Mouse (Mus musculus): ENCODE results near the gene Metrn.

Metrn gene

GRCm38 (mm10) chr17:25831451-25832281, 34.7 kb upstream of the Metrn start:
- DNase-seq (ENCODE audit: low read depth in 2 of 2, low spot score in 2 of 2), result no peak

- no peak for DNase-seq (ENCODE audit: low read depth in 2 of 2, low spot score in 2 of 2)
These were observed 34.0 kb upstream of the Metrn start for GRCm38 (mm10) chr17:25830806-25831431.

GRCm38 (mm10) chr17:25830200-25830753, 33.3 kb upstream of the Metrn start:
- DNase-seq (ENCODE audit: low read depth in 2 of 2, low spot score in 2 of 2), result no peak

- DNase-seq (ENCODE audit: low read depth in 2 of 2, low spot score in 2 of 2), result no peak
These were observed 32.7 kb upstream of the Metrn start for GRCm38 (mm10) chr17:25829558-25830017.

- peak; percentile 47 to 61 for DNase-seq (ENCODE audit: low read depth in 2 of 2, low spot score in 2 of 2)
These were observed 32.0 kb upstream of the Metrn start, which contains the start of gene Jmjd8 for GRCm38 (mm10) chr17:25828712-25829557. Jmjd8 (plus strand) TSS chr17:25828867.

- DNase-seq (ENCODE audit: low read depth in 2 of 2, low spot score in 2 of 2), result no peak
These were observed 31.3 kb upstream of the Metrn start for GRCm38 (mm10) chr17:25828223-25828594.

- DNase-seq (ENCODE audit: low read depth in 2 of 2, low spot score in 2 of 2), result no peak
These were observed 30.7 kb upstream of the Metrn start for GRCm38 (mm10) chr17:25827546-25828222.

- DNase-seq (ENCODE audit: low read depth in 2 of 2, low spot score in 2 of 2), result no peak
These were observed 30.1 kb upstream of the Metrn start for GRCm38 (mm10) chr17:25827011-25827410.

GRCm38 (mm10) chr17:25825984-25826570, 29.1 kb upstream of the Metrn start:
- DNase-seq (ENCODE audit: low read depth in 2 of 2, low spot score in 2 of 2), result no peak

GRCm38 (mm10) chr17:25825311-25825710, 28.4 kb upstream of the Metrn start:
- DNase-seq (ENCODE audit: low read depth in 2 of 2, low spot score in 2 of 2), result no peak

- no peak for DNase-seq (ENCODE audit: low read depth in 2 of 2, low spot score in 2 of 2)
These were observed 27.6 kb upstream of the Metrn start for GRCm38 (mm10) chr17:25824362-25825142.

GRCm38 (mm10) chr17:25823452-25823851, 26.5 kb upstream of the Metrn start, which contains the start of gene Wdr24:
Wdr24 (plus strand) TSS chr17:25823627.
- peak; percentile 74 to 76 for DNase-seq (ENCODE audit: low read depth in 2 of 2, low spot score in 2 of 2)

- no peak for DNase-seq (ENCODE audit: low read depth in 2 of 2, low spot score in 2 of 2)
These were observed 22.2 kb upstream of the Metrn start for GRCm38 (mm10) chr17:25818851-25819780.

- no peak for DNase-seq (ENCODE audit: low read depth in 2 of 2, low spot score in 2 of 2)
These were observed 20.7 kb upstream of the Metrn start for GRCm38 (mm10) chr17:25817662-25818061.

- peak; percentile 58 to 76 for DNase-seq (ENCODE audit: low read depth in 2 of 2, low spot score in 2 of 2)
These were observed 16.5 kb upstream of the Metrn start for GRCm38 (mm10) chr17:25813471-25813870.

- no peak for DNase-seq (ENCODE audit: low read depth in 2 of 2, low spot score in 2 of 2)
These were observed 14.0 kb upstream of the Metrn start for GRCm38 (mm10) chr17:25810890-25811289.

- DNase-seq (ENCODE audit: low read depth in 2 of 2, low spot score in 2 of 2), result no peak
These were observed 12.8 kb upstream of the Metrn start for GRCm38 (mm10) chr17:25809606-25810340.
